Mouse (Mus musculus) retina, embryonic 14.5 days (tissue): ENCODE results near the gene Rtn3.
A peak's percentile ranks its signal among the peaks of the same experiment; 100 is the strongest.
"Not testable (repeated sequence)": the region's sequence is repeated elsewhere in the genome, so short reads cannot be mapped to it uniquely, and the experiment has no call there.

Source experiments
- DNase-seq: peaks from one replicate; pipeline ENCODE4 v3.0.0-alpha.2; 2015; ENCODE audit warnings: low spot score

The Rtn3 gene

DNA sequence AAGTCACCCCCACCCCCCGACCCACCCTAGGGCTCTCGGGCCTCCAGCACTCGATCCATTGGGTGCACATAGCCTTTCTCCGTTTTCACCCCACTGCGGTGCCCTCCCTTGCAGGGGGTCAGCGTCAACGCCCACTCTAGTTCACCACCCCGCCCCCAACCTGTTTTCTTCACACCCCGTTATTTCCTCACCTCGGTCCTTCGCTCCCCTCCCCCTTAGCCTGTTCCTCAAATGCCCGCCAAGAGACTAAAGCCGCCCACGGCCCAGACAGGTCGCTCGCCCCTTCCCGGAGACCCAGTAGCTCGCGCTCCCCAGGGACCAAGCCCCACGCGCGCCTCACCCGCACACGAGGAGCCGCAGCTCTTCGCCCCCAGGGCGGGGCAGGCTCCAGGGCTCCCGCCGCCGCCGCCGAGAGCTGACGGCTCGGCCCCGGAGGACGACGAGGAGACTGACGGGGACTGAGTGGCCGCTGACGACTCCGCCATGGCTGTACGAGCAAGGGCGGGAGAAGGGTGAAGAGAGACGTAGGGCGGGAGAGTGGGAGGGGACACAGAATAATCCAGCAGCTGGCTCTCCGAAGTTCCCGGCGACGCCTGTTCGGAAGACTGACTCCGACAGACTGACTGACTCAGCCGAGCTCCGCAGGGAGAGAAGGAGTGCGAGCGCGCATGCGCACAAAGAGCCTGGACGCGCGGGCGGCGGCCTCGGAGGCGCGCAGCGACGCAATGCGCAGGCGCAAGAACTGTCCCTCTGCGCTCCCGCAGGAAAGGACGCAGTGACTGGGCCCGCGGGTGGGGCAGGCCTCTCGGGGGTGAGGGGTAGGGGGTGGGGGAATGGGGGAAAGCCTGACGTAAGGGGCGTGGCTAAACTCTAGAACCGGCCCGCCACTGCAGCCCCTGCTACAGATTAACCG lies at the start of gene Rtn3:
Rtn3 (minus strand) TSS at position 683 of the 913 bp plus-strand sequence.
- DNase-seq, result peak; percentile 99

DNA sequence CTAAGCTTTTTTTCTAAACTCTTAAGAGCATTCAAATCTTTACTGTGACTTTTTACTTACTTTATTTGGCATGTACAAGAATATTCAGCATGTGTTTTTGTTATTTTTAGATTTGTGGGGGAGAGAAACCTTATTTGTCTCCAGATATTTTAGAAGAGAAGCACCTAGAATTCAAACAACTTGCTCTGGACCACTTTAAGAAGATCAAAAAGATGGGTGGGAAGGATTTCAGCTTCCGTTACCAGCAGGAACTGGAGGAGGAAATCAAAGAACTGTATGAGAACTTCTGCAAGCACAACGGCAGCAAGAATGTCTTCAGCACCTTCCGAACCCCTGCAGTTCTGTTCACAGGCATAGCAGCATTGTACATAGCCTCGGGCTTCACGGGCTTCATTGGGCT lies 48.8 kb upstream of the Rtn3 start:
- no peak for DNase-seq

DNA sequence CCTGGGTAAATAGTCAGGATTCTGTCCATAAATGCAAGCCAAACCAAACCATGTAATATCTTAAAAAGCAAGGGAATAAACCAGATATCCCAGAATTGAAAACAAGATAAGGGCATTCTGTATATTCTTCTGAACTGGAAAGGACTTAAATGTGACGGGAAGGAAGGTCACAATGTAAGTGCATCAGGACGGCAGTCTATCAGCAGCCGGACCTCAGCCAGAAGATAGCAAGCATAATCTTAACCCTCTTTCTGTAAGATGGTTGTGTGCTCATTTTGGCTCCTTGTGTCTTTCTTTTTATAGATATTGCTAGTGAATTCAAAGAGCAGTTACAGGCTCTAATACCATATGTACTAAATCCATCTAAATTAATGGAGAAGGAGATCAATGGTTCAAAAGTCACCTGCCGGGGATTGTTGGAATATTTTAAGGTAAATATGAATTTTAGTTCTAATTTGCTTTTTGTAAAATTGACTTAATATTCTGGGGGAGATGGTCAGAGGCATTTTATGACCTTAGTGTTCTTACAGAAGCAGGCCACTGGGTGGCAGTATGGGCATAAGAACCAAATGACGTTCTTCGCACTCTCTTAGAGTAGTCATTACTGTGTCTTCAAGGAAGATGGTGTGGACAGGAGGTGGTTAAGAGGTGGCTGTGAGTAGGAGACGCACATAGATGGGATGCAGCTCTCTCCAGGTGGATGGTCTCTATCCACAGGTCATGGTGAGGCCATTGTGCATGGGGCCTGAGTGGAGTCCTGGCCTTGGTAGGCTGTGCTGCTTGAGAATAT lies 45.8 kb upstream of the Rtn3 start:
- DNase-seq, result peak; percentile 90

DNA sequence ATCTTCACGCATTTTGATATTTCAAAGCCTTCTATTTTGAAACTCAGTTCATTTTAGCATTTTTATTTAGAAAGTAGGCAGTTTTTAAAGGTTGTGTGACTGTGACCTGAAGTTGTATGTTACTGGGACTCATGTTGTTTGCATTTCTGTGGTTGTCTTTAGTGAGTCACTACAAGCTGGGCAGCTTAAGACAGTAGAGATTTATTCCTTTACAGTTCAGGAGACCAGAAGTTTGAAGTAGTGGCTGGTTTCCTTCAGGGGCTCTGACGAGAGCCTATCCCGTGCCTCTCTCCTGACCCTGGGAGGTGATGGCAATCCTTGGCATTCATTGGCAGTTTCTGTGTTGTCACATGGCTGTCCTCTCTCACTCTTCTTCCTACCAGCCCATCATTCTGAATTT lies 41.8 kb upstream of the Rtn3 start:
- DNase-seq, result no peak

DNA sequence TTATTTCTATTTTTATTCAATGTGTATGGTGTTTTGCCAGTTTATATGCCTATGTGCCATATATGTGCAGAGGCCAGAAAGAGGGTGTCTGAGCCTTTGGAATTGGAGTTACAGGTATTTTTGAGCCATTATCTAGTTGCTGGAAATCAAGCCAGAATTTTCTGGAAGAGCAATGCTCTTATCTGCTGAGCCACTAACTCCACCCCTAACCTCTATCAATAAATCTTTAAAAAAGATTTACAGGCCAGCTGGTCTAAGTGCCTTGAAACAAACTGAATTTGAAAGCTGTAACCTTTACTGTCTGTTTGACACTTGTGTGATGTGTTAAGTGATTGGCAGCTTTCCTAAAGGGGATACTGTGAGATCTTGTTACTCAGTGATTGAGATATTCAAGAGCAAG lies 40.7 kb upstream of the Rtn3 start:
- no peak for DNase-seq

DNA sequence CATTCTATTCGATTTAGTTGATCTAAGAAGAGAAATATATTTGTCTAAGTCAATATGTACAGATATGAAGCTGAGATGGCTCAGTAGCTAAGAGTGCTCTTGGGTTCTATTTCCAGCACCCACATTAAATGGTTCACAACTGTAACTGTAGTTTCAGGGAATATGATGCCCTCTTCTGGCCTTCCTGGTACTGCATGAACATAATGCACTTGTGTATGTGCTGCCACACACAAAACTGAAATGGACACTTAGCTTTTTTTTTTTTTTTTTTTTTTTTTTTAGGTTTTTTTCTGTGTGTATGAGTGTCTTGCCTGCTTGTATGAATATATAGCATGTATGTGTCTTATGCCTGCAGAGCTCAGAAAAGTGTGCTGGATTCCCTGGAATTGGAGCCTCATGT lies 40.2 kb upstream of the Rtn3 start:
- DNase-seq, result no peak

DNA sequence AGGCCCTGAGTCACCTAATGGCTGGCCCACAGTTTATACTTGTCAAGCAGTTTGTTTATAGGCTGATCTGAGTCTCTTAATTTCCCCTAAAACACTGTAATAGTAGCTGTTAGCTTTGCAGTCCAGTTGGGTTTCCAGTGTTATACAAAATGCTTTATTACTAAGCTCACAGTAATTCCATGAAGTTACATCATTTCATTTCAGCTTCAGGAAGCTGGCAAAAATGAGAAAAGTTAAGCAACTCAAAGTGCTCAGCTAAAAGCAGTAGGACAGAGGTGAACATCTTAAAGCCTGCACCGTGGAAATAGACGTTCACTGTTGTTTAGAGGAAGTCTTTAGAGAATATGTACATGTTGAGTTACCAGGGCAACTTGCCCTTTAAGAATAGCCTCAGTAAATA lies 39.8 kb upstream of the Rtn3 start:
- DNase-seq, result no peak

DNA sequence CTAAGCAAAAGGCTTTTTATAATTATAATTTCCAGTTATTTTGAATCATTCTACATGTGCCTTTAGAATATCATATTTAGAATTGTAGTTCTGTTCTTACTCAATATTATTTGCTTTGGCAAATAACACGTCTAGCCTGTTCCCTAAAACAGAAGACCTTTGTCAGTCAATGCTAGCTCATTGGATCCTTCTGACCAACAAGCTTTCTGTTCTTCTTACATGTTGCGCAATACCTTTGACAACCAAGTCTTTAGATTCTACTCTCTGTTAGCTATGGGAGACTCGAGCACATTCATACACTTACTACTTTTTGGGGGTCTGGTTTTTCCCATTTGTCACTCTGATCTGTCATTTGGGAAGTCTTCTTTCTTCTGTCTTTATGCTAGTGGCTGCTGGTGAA lies 38.5 kb upstream of the Rtn3 start:
- no peak for DNase-seq

DNA sequence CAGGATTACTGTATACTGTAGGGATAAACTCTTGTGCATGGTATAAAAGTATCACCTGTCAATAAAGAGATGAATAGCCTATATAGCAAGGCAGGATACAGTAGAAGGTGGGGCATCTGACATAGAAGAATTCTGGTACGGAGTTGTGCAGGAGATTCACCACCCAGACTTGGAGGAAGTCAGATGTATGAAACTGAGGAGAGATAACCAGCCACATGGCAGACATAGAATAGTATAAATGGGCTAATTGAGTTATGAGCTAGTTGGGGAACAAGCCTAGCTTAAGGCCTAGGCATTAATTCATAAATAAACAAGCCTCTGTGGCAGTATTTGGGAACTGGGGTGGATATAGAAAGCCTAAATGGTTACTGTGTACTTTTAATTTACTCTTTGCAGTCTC lies 33.4 kb upstream of the Rtn3 start:
- no peak for DNase-seq

DNA sequence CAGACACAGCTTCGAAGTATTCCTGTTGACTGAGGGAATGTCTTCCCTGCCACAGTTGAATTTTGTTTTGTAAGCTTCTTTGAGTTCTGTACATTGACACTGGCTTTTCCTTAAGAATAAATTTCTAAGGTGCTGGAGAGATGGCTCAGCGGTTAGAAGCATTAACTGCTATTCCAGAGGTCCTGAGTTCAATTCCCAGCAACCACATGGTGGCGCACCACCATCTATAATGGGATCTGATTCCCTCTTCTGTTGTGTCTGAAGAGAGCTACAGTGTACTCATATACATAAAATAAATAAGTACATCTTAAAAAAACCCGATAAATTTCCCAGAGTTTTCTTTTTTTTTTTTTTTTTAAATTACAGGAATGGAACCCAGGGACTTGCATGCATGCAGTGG lies 24.9 kb upstream of the Rtn3 start:
- DNase-seq, result peak; percentile 32

DNA sequence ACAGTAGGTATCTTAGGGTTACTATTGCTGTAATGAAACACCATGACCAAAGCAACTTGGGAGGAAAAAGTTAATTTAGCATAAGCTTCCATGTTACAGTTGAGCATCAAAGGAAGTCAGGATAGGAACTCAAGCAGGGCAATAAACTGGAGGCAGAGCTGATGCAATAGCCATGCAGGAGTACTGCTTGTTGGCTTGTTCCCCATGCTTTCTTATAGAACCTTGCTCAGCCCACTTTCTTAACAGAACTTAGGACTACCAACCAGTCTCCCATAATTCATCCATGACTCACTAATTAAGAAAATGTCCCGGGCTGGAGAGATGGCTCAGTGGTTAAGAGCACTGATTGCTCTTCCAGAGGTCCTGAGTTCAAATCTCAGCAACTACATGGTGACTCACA lies 23.2 kb upstream of the Rtn3 start:
- no peak for DNase-seq

DNA sequence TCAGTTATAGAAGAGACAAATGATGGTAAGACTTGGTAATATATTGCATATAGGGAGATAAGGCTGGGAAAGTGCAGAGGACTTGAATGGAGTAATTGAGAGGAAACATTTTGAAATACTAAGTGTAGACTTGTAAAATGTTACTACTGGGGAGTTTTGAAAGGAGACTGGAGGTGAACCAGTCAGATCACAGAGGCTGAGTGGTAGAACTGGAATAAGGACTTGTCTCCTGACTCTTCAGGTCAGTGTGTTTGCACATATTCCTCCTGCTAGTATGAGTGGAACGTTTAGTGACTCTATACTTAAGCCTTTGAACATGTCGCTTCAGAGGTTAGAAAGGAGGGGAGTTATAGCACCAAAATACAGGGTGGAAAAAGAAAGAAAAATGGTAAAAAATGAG lies 19.4 kb upstream of the Rtn3 start:
- DNase-seq, result no peak

DNA sequence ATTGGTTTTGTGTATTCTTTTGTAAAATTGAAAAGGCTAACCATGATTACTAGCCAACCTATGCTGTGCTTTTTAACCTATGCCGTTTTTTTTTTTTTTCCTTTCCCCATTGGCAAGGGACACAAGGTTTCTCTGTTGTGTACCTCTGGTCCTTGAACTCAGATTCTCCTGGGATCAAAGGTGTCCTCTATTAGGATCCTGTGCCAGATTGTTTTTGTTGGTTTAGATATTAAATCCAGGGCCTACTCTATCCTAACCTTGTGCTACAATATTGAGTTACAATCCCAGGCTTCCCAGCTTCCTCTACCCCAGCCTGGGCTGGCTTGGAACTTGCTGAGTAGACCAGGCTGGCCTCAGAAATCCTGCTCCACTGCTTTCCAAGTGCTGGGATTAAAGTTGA lies 17.6 kb upstream of the Rtn3 start:
- DNase-seq, result no peak

DNA sequence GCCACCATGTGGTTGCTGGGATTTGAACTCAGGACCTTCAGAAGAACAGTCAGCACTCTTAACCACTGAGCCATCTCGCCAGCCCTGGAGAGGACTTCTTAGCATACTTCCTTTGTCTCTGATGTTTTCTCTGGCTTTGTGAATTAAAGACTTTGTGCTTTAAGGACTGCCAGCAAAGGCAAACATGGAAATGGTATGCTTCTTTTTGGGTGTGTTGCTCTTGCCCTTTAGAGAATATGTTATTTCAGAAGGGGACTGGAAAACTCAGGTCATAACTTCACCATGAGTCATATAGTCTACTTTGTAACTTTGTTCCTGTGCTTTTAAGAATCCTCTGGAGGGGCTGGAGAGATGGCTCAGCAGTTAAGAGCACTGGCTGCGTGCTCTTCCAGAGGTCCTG lies 15.7 kb upstream of the Rtn3 start:
- no peak for DNase-seq

DNA sequence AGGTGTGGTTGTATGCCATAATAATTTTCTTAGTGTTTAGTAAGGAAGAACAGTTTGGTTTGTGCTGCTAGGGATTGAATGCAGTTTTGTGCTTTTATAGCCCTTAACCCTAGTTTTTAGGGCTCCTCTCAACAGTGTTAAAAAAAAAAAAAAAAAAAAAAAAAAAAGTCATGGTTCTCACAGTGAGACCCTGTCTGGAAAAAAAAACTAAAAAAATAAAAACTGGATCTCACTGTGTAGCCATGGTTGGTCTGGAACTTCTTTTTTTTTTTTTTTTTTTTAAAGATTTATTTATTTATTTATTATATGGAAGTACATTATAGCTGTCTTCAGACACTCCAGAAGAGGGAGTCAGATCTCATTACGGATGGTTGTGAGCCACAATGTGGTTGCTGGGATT lies 13.0 kb upstream of the Rtn3 start:
- DNase-seq, result not testable (repeated sequence)

DNA sequence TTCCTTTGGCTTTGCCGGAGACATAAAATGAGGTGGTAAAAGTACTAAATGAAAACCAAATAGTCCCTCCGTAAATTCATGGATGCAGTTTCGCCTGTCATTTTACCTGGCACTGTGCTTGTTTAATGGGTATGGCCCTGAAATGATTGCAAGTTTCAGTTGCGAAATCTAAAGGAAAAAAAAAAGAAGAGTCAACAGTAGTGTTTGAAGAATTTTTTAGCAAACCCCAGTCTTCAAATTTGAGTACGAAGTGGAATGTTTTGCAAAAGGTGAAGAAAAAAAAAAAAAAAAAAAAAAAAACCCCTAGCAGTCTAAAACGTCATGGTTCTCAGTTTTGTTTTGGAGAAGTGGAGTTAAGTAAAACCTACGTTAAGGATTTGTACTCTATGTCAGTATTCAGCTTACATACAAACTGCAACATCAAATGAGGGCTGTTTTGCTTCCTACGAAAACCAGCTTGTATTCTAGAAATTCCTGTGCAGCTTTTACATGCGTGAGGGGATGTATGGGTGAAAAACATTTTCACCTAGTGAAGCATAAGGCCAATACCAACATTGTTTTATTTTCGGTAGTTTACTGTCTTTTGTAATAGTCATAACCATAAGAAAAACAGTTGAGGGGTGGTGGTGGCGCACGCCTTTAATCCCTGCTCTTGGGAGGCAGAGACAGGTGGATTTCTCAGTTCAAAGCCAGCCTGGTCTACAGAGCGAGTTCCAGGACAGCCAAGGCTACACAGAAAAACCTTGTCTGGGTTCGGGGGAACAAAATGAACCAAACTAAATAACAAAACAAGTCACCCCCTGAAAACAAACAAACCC lies 12.3 kb upstream of the Rtn3 start:
- DNase-seq, result no peak

DNA sequence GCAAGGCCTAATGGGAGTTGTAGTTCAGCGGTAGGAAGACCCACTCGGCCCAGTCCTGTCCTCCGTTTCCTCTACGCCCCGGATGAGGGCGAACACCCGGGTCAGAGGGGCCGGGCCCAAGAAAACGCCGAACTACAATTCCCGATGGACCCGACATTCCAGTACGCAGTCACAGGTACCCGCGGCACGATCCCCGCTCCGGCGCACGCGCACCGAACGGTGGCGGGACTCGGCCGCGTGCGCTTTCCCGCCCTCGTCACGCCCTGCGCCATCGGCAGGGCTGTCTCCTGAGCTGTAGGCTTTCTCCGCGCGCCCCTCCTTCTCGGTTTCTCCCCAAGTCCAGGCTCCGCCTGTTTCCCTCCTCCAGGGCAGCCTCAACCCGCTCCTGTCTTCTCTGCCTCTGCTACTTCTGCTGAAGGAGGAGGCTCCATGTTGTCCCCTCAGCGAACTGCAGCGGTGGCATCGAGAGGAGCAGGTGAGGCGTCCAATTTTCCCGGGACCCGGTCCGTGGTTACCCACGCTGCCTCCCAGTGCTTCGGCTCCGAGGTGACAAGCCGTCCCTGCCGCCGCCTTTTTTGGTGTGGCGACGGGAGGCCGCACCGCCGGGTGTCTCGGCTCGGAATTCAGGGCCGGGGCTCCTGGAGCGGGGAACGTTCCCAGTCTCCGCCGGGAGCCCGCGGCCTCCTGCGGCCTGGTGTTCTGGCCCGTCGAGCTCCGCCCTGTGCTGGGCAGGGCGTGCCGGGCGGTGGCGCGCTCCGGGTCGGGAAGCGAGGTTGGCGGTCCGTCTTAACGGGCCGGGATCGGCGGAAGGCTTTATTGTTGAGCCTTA lies 11.3 kb upstream of the Rtn3 start:
- DNase-seq, result peak; percentile 95

DNA sequence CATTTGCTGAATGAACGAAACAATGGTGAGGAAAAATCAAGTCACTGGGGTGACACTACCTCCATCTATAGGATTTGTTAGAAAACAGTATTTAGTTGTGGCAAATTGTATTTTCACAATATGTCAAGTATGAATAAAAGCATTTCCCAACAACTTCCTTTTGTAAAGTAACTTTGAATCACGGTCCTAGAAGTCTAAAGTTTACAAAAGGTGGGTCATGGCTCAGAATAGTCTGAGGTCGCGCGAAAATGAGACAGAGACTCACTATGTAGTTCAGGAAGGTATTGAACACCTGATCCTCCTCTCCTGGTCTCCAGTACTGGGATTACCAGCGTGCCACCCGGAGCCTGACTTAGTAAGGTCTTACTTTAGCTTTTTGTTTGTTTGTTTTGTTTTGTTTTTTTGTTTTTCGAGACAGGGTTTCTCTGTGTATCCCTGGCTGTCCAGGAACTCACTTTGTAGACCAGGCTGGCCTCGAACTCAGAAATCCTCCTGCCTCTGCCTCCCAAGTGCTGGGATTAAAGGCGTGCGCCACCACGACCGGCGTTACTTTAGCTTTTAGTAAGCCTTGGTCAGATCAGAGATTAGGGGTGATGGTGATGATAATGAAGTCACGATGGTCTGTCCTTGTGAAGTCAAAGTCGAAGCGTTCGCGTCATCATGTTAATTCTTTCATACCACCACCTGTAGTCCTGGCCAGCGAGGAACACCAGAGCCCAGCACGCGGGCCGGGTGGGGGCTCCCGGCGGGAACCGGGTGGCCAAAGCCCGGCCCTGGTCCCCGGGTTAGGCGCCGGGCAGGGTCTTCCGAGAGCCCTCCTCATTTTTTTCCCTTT lies 10.5 kb upstream of the Rtn3 start, which contains the start of gene Atl3:
Atl3 (plus strand) TSS at position 689 of the 835 bp plus-strand sequence.
- DNase-seq, result no peak

DNA sequence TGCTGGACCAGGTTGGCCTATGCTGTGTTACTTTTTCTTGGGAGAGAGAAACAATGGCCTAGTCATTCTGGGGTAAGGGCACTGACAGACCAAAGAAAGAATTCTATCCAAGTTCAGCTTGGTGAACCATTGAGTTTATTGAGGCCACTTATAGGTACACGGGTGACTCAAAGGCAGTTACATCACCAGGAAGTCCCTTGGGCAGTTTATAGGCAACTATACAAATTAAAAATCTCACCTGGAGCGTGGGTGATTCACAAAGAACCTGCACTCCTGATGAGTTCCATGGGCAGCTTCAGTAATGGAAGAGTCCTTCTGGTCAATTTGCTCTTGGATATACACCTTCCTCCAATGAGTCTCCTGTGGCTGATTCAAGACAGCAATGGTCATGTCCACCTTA lies 9.6 kb upstream of the Rtn3 start:
- no peak for DNase-seq

DNA sequence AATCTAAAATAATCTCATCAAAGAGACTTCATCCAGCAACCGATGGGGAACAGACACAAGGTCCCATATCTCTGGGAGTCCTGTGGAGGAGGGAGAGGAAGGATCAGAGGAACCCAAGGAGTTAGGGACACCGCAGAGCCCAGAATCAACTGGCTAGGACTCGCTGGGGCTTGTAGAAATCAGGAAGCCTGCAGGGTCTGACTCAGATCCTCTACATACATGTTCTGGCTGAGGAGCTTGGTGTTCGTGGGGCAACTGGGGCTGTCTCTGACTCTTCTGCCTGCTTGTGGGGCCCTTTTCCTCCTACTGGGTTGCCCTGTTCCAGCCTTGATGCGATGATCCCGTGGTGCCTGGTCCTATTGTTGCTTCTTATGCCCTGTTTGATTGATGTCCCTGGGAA lies 8.9 kb upstream of the Rtn3 start:
- DNase-seq, result no peak

DNA sequence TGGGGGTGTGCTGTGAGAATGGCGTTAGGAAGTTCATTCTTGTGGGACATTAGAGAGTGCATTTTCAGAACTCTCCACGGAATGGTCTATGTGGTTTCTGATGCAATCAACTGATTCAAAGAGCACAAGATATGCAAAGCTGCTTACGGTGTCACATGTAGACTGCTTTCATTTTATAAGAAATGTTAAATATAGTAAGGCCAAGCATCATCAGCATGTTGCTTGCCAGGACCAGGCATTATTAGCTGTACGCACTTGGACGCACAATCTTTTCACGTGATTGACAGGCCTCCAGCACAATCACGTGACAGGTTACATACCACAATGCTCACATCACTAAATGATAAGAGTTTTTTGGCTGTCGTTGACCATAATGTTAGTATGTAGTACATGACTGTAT lies 4.6 kb upstream of the Rtn3 start:
- no peak for DNase-seq
